Comparison of ENCODE assay signal across 22 mouse cellular contexts in the genomic region with DNA sequence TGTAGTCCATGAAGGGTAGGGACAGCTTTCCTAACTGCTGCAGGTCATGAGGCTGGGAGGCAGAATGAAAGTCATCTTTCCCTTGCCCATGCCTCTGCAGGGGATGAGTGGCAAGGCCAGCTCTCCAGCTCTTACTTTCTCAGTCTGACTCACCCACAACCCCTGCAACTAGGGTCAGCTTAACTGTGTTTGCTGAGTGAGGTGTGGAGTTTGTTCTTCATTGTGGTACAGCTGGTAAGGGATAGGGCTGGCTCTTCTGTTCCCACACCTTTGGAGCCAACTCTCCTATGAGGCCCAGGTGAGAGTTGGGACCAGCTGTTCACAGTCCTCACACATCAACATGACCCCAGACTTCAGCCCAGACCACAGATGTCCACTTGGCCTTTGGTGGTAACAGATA.
A peak's percentile ranks its signal among the peaks of the same experiment; 100 is the strongest.
DNase-seq lines count a peak whose midpoint lies in the region; ATAC-seq and TF ChIP-seq lines count a peak whose summit lies in the region.
"Had no signal": no experiment of that assay in that cellular context is flagged by ENCODE, and none has a peak within 500 bp of the region (broad histone marks: within the 10 kb centered on the region; RNA-seq: fewer than 3 reads in every experiment).

No protein-coding gene starts in this region.

- TF ChIP-seq EP300 in stomach, postnatal 0 days (optimal IDR thresholded peaks at IDR 0.05) = no peak

- no peaks in the 10 kb centered on the region for H3K27me3 ChIP-seq in stomach, embryonic 14.5 days (ENCODE audit: control insufficient read depth, insufficient read depth, low read length)
- no peaks in the 10 kb centered on the region for H3K27me3 ChIP-seq in stomach, embryonic 15.5 days (replicated peaks)
- no peaks in the 10 kb centered on the region for H3K27me3 ChIP-seq in stomach, postnatal 0 days (ENCODE audit: control insufficient read depth, insufficient read depth, low read length)
- H3K27me3 ChIP-seq: embryonic facial prominence, embryonic 13.5 days; embryonic facial prominence, embryonic 15.5 days had no signal

- no peaks in the 10 kb centered on the region for H3K4me1 ChIP-seq in stomach, embryonic 14.5 days (ENCODE audit: control insufficient read depth, insufficient read depth, low read length)
- H3K4me1 ChIP-seq in stomach, embryonic 15.5 days = no peaks in the 10 kb centered on the region
- no peaks in the 10 kb centered on the region for H3K4me1 ChIP-seq in stomach, postnatal 0 days (replicated peaks; ENCODE audit: control insufficient read depth, insufficient read depth)
- H3K4me1 ChIP-seq: embryonic facial prominence, embryonic 13.5 days; embryonic facial prominence, embryonic 15.5 days; forebrain, embryonic 10.5 days; forebrain, embryonic 12.5 days had no signal

- peak; percentile 16 for DNase-seq in stomach, postnatal 0 days (ENCODE audit: low spot score)
- no peak for DNase-seq in layer of hippocampus, adult 8-10 months (ENCODE audit: low spot score in 2 of 2)
- no peak for DNase-seq in liver
- DNase-seq: adrenal gland, adult 2 months; adrenal gland, postnatal 10 days; adrenal gland, postnatal 25 days; cerebellum, adult 11 months; cerebellum, adult 18-20 months; cerebellum, adult 8-10 months; cerebellum, adult 9-11 months; cerebellum, postnatal 14 days; cerebellum, postnatal 36 days; embryo, embryonic 11 days had no signal

- no peak overlapping the region for H3K27ac ChIP-seq in stomach, embryonic 14.5 days (ENCODE audit: low read length)
- H3K27ac ChIP-seq in stomach, embryonic 15.5 days = no peak overlapping the region
- no peak overlapping the region for H3K27ac ChIP-seq in stomach, postnatal 0 days (replicated peaks)
- H3K27ac ChIP-seq: embryonic facial prominence, embryonic 13.5 days; embryonic facial prominence, embryonic 15.5 days; forebrain, embryonic 10.5 days; forebrain, embryonic 12.5 days had no signal

- H3K9me3 ChIP-seq in stomach, embryonic 14.5 days (ENCODE audit: control insufficient read depth, low read depth, low read length) = no peaks in the 10 kb centered on the region
- H3K9me3 ChIP-seq in stomach, embryonic 15.5 days = no peaks in the 10 kb centered on the region
- H3K9me3 ChIP-seq in stomach, postnatal 0 days (ENCODE audit: control insufficient read depth, low read length) = no peaks in the 10 kb centered on the region
- H3K9me3 ChIP-seq: embryonic facial prominence, embryonic 13.5 days; embryonic facial prominence, embryonic 15.5 days; forebrain, embryonic 10.5 days; forebrain, embryonic 12.5 days had no signal

- TF ChIP-seq CTCF in stomach, postnatal 0 days (IDR thresholded peaks at IDR 0.05; ENCODE audit: low read depth) = no peak

- H3K4me3 ChIP-seq in stomach, embryonic 14.5 days (ENCODE audit: low read depth, low read length) = no peak overlapping the region
- H3K4me3 ChIP-seq in stomach, embryonic 15.5 days (replicated peaks) = no peak overlapping the region
- no peak overlapping the region for H3K4me3 ChIP-seq in stomach, postnatal 0 days (ENCODE audit: low read depth, low read length)
- H3K4me3 ChIP-seq: embryonic facial prominence, embryonic 13.5 days; embryonic facial prominence, embryonic 15.5 days; erythroblast, embryonic 14.5 days; forebrain, embryonic 10.5 days; forebrain, embryonic 12.5 days had no signal

- ATAC-seq in stomach, embryonic 14.5 days (ENCODE audit: insufficient number of reproducible peaks, insufficient read depth, low FRiP score, low read depth) = peak; percentile 67
- ATAC-seq in stomach, embryonic 15.5 days (ENCODE audit: insufficient read depth, low FRiP score, low read depth) = peak; percentile 81
- ATAC-seq in stomach, postnatal 0 days (ENCODE audit: low FRiP score, low TSS enrichment) = peak; percentile 60; the same call in 1 of the 2 replicates
- ATAC-seq: forebrain, embryonic 14.5 days; forebrain, embryonic 16.5 days had no signal

- no peak overlapping the region for H3K4me2 ChIP-seq in stomach, embryonic 14.5 days (replicated peaks; ENCODE audit: low read depth, low read length)
- no peak overlapping the region for H3K4me2 ChIP-seq in stomach, embryonic 15.5 days
- H3K4me2 ChIP-seq in stomach, postnatal 0 days (replicated peaks; ENCODE audit: low read depth) = no peak overlapping the region
- H3K4me2 ChIP-seq: embryonic facial prominence, embryonic 13.5 days; embryonic facial prominence, embryonic 15.5 days; forebrain, embryonic 12.5 days had no signal

- no peak overlapping the region for H3K9ac ChIP-seq in stomach, embryonic 14.5 days (replicated peaks; ENCODE audit: low read depth, low read length)
- H3K9ac ChIP-seq in stomach, embryonic 15.5 days = no peak overlapping the region
- no peak overlapping the region for H3K9ac ChIP-seq in stomach, postnatal 0 days (ENCODE audit: low read length)
- H3K9ac ChIP-seq: embryonic facial prominence, embryonic 13.5 days; embryonic facial prominence, embryonic 15.5 days; forebrain, embryonic 12.5 days had no signal

- no peaks in the 10 kb centered on the region for H3K36me3 ChIP-seq in stomach, embryonic 14.5 days (ENCODE audit: control insufficient read depth, insufficient read depth, low read length)
- H3K36me3 ChIP-seq in stomach, embryonic 15.5 days = no peaks in the 10 kb centered on the region
- no peaks in the 10 kb centered on the region for H3K36me3 ChIP-seq in stomach, postnatal 0 days (ENCODE audit: control insufficient read depth, insufficient read depth, low read length)
- H3K36me3 ChIP-seq: embryonic facial prominence, embryonic 13.5 days; embryonic facial prominence, embryonic 15.5 days; forebrain, embryonic 10.5 days; forebrain, embryonic 12.5 days had no signal
